Mouse (Mus musculus): Measurements from ENCODE around the gene Pnkp.

- TF ChIP-seq CTCF (IDR thresholded peaks at IDR 0.05) (peak; percentile 19; the same call in 1 of the 2 replicates), EP300 (IDR thresholded peaks at IDR 0.05) (peak; percentile 79; the same call in 1 of the 2 replicates)
These were observed 13.0 kb downstream of the Pnkp start, which contains the start of gene Ptov1 for GRCm38 (mm10) chr7:44869697-44870528.

All from lung, postnatal 0 days (tissue).